Mouse (Mus musculus) layer of hippocampus, postnatal 36 days (tissue): Measurements from ENCODE around the gene Olfr487. TPM values are rescaled to one million over a fixed set of nuclear protein-coding genes. Genes with fewer than 3 reads are reported as not detected.
"Not testable (repeated sequence)": the region's sequence is repeated elsewhere in the genome, so short reads cannot be mapped to it uniquely, and the experiment has no call there.

Source experiments
- DNase-seq, 2 experiments: peaks; one replicate each; pipeline ENCODE4 v3.0.0; 2022
- total RNA-seq, 2 experiments: library from RNA; stranded (reverse); gene quantifications; 2 replicates each; pipeline ENCODE4 v1.2.3; 2021

Gene Olfr487
- not detected for total RNA-seq

- not testable (repeated sequence) for DNase-seq
These were observed at the start of gene Olfr487 for GRCm38 (mm10) chr7:108214536-108214935. Olfr487 (minus strand) TSS chr7:108214636.

- no peak for DNase-seq
These were observed 43.8 kb upstream of the Olfr487 start, which contains the start of gene Olfr488 for GRCm38 (mm10) chr7:108258247-108258646. Olfr488 (minus strand) TSS chr7:108258347.

GRCm38 (mm10) chr7:108233551-108233950 is 19.1 kb upstream of the Olfr487 start:
- no peak for DNase-seq

DNA sequence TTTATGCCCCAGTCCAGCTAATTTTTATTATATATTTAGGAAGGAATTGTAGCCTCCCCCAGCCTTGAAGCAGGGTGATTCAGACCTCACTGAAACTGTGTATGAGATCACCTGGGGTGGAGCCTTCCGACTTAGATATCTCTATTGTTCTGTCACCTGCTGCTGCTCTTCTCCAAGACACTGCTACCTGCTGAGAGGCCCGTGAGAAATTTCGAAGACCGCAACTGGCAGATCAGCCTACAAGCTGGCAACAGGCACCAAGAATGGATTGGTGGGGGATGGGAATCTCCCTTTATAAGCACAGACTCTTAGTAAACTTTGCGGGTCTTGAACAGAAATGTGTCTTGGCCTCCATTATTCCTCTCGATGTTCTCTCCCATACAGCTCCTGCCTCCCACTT is 17.5 kb downstream of the Olfr487 start:
- no peak for DNase-seq

- DNase-seq: not testable (repeated sequence)
These were observed 18.1 kb downstream of the Olfr487 start for GRCm38 (mm10) chr7:108196337-108196736.

- DNase-seq: not testable (repeated sequence)
These were observed 21.7 kb downstream of the Olfr487 start for GRCm38 (mm10) chr7:108192714-108193113.

DNA sequence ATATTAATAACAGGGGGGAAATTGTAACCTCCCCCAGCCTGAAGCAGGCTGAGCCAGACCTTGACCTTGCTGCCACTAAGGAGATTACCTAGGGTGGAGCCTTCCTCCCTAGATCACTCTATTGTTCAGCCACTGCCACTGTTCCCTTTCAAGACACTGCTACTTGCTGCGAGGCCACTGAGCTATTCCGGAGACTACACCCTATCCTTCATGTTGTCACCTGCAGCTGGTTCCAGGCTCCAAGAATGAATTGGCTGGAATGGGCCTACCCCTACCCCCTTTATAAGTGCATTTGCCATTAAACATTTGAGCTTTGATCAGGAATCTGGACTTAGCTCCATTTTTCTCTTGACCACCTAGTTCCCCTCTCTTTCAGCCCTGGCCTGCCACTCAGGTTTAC is 23.2 kb downstream of the Olfr487 start:
- DNase-seq: not testable (repeated sequence)

DNA sequence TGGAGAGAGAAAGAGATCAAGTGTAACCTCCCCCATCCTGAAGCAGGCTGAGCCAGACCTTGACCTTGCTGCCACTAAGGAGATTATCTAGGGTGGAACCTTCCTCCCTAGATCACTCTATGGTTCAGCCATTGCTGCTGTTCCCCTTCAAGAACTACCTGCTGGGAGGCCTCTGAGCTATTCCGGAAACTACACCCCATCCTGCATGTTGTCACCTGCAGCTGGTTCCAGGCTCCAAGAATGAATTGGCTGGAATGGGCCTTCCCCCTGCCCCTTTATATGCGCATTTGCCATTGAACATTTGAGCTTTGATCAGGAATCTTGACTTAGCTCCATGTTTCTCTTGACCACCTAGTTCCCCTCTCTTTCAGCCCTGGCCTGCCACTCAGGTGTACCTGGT is 29.2 kb downstream of the Olfr487 start:
- not testable (repeated sequence) for DNase-seq

- DNase-seq: not testable (repeated sequence)
These were observed 30.0 kb downstream of the Olfr487 start for GRCm38 (mm10) chr7:108184401-108184800.

DNA sequence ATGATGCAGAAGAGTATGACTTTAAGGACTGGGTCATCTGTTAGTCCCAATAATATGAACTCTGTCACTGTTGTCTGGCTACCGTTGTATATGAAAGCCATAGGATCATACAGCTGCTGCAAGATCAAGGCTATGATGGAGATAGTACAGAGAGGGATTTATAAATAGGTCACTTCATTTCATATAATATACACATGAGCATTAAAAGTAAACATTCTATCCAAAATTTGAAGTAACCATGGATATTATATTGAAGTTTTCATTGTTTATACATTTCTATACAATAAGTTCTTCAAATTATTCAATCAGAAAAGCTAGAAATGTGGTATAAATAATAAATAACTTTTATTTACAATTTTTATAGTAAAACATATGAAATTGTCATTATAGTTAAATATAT is 41.8 kb downstream of the Olfr487 start, which contains the start of gene Olfr486:
TSS of gene Olfr486 (minus strand) at position 101 of the 400 bp plus-strand sequence.
- DNase-seq: not testable (repeated sequence)

GRCm38 (mm10) chr7:108159771-108160170 is 54.7 kb downstream of the Olfr487 start, which contains the start of gene Olfr485:
Olfr485 (minus strand) TSS chr7:108159871.
- no peak for DNase-seq

Other genes starting within 250 kb of the Olfr487 start
- not detected for gene Olfr476, start 249.8 kb downstream of the Olfr487 start, total RNA-seq
- gene Olfr477, start 227.9 kb downstream of the Olfr487 start, total RNA-seq: not detected
- not detected for gene Olfr478, start 180.6 kb downstream of the Olfr487 start, total RNA-seq
- gene Olfr479, start 163.9 kb downstream of the Olfr487 start, total RNA-seq: not detected
- not detected for gene Olfr480, start 147.3 kb downstream of the Olfr487 start, total RNA-seq
- gene Olfr481, start 134.8 kb downstream of the Olfr487 start, total RNA-seq: not detected
- gene Olfr482, start 117.0 kb downstream of the Olfr487 start, total RNA-seq: 1 to 10 TPM; 2.0 to 2.6 TPM
- not detected for gene Olfr483, start 113.8 kb downstream of the Olfr487 start, total RNA-seq
- gene Olfr484, start 87.2 kb downstream of the Olfr487 start, total RNA-seq: not detected
- not detected for gene Olfr485, start 54.8 kb downstream of the Olfr487 start, total RNA-seq
- gene Olfr486, start 41.9 kb downstream of the Olfr487 start, total RNA-seq: not detected
- not detected for gene Olfr488, start 43.7 kb upstream of the Olfr487 start, total RNA-seq
- not detected for gene Olfr490, start 74.3 kb upstream of the Olfr487 start, total RNA-seq
- not detected for gene Olfr491, start 98.8 kb upstream of the Olfr487 start, total RNA-seq
- not detected for gene Olfr492, start 109.0 kb upstream of the Olfr487 start, total RNA-seq
- not detected for gene Olfr493, start 132.3 kb upstream of the Olfr487 start, total RNA-seq
- gene Olfr494, start 150.7 kb upstream of the Olfr487 start, total RNA-seq: not detected
- gene Olfr495, start 178.5 kb upstream of the Olfr487 start, total RNA-seq: not detected
- not detected for gene Olfr497, start 205.8 kb upstream of the Olfr487 start, total RNA-seq